Mouse (Mus musculus) CD4-positive helper T cell, adult 2 months (primary cell): ENCODE measurements around the gene Tmcc1.

ENCODE experiments used
- DNase-seq: peaks from one replicate; pipeline ENCODE4 v3.0.0-alpha.2; 2012; ENCODE audit warnings: low read depth, missing footprints, low spot score

Gene Tmcc1

GRCm38 (mm10) chr6:115973139-115973875, 220.0 kb downstream of the Tmcc1 start:
- DNase-seq, result no peak

GRCm38 (mm10) chr6:115972083-115972764, 221.1 kb downstream of the Tmcc1 start:
- DNase-seq, result no peak

GRCm38 (mm10) chr6:115971273-115972060, 221.8 kb downstream of the Tmcc1 start:
- DNase-seq, result no peak

GRCm38 (mm10) chr6:115969952-115970351, 223.3 kb downstream of the Tmcc1 start:
- no peak for DNase-seq

GRCm38 (mm10) chr6:115969103-115969502, 224.2 kb downstream of the Tmcc1 start:
- no peak for DNase-seq

GRCm38 (mm10) chr6:115968700-115969099, 224.6 kb downstream of the Tmcc1 start:
- DNase-seq, result no peak
